Mouse (Mus musculus): ENCODE measurements at regions not wholly inside any gene's neighbourhood (a gene's known extent, or its start where the extent isn't known, plus 50 kb on each side); places are given as distances from the start of the nearest gene placed in this dataset.

DNA sequence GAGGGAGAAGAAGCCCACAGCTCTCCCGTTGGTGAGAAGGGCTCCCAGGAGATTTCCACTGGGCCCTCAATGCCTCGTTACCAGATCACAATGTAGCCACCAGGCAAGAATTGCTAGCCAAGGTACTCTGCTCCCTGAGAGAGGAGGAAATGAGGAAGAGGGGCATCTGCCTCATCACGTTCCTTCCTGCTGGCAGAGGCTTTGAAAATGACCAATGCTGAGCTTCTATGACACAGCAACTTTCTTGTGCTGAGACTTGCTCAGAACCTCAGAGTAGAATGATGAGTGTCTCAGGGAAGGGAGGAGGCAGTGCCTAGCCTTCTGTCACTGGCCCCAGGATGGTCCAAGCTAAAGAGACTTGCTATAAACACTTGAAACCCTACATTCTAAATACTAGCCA, 78.7 kb upstream of the Hsd17b12 start:
- TF ChIP-seq CTCF (IDR thresholded peaks at IDR 0.05; ENCODE audit: low read depth) (no peak), EP300 (IDR thresholded peaks at IDR 0.05; ENCODE audit: low read depth) (no peak)

Measured in heart, postnatal 0 days (tissue).